ENCODE assay signal across 13 mouse cellular contexts in the genomic region with DNA sequence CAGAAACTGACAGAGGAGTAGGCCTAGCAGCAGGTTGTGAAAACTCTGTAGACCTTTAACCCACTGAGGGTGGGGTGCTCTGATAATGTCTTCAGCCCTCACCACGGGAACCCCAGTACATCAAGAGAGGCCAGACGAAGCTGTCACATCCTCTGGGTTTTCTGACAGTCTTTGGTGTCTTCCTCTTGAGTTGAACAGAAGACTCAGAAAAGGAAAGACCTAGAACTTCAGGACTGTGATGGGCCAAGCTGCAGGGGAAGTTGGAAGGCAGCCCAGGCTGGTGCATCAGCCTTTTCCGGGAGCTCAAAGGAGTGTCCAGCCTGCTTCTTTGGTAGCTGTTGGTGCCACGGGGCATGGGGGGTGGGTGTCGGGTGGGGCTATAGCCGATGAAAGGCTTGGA. TPM values are rescaled to one million over a fixed set of nuclear protein-coding genes. Genes with fewer than 3 reads are reported as not detected.
DNase-seq lines count a peak whose midpoint lies in the region; ATAC-seq and TF ChIP-seq lines count a peak whose summit lies in the region.
"Had no signal": no experiment of that assay in that cellular context is flagged by ENCODE, and none has a peak within 500 bp of the region (broad histone marks: within the 10 kb centered on the region; RNA-seq: fewer than 3 reads in every experiment).

No protein-coding gene starts in this region.

- H3K27ac ChIP-seq in forebrain, embryonic 15.5 days (replicated peaks): no peak overlapping the region
- H3K27ac ChIP-seq in heart, adult 2 months: no peak overlapping the region
- H3K27ac ChIP-seq: lung, embryonic 15.5 days; midbrain, embryonic 15.5 days; neural tube, embryonic 13.5 days had no signal

- H3K27me3 ChIP-seq in forebrain, embryonic 15.5 days: peaks cover 16% of the 10 kb centered on the region; the same call in 1 of the 2 replicates
- no peaks in the 10 kb centered on the region for H3K27me3 ChIP-seq in heart, adult 2 months (ENCODE audit: control insufficient read depth, insufficient read depth, low read length)

- intact Hi-C loops in heart, adult 2 months (cut with DNase I): no loop called here

- no peak overlapping the region for H3K4me3 ChIP-seq in forebrain, embryonic 15.5 days
- no peak overlapping the region for H3K4me3 ChIP-seq in heart, adult 2 months
- H3K4me3 ChIP-seq: lung, embryonic 15.5 days; midbrain, embryonic 15.5 days; neural tube, embryonic 13.5 days had no signal

- no peak for ATAC-seq in cerebellum, adult (ENCODE audit: insufficient number of reproducible peaks, low FRiP score, low TSS enrichment)
- ATAC-seq in common myeloid progenitor, adult 5-6 weeks (replicated peaks; ENCODE audit: low read depth, poor library complexity, severe bottlenecking): peak; percentile 33
- no peak for ATAC-seq in forebrain, embryonic 15.5 days (replicated peaks)
- ATAC-seq: midbrain, embryonic 15.5 days had no signal

- no peak overlapping the region for H3K9ac ChIP-seq in forebrain, embryonic 15.5 days (replicated peaks)
- H3K9ac ChIP-seq in heart, adult 2 months (ENCODE audit: low read depth, low read length): no peak overlapping the region
- H3K9ac ChIP-seq: lung, embryonic 15.5 days; midbrain, embryonic 15.5 days; neural tube, embryonic 13.5 days had no signal

- WGBS in forebrain, embryonic 15.5 days: 81% methylated on average over 6 of the region's 6 CpGs
- WGBS in heart, adult 2 months: 47% methylated on average over 6 of the region's 6 CpGs

- TF ChIP-seq EP300 in heart, adult 2 months (IDR thresholded peaks at IDR 0.05; ENCODE audit: insufficient read depth, low read depth, low read length): no peak

- H3K36me3 ChIP-seq in forebrain, embryonic 15.5 days: no peaks in the 10 kb centered on the region
- no peaks in the 10 kb centered on the region for H3K36me3 ChIP-seq in heart, adult 2 months (ENCODE audit: control insufficient read depth, insufficient read depth, low read length)
- H3K36me3 ChIP-seq: lung, embryonic 15.5 days; midbrain, embryonic 15.5 days; neural tube, embryonic 13.5 days had no signal

- no peak for TF ChIP-seq CTCF in heart, adult 2 months (IDR thresholded peaks at IDR 0.05)

- DNase-seq in cerebellum, adult 18-20 months: peak; percentile 65 to 72
- peak; percentile 44 for DNase-seq in thymus, postnatal 0 days (ENCODE audit: low spot score)
- no peak for DNase-seq in thymus, postnatal 14 days
- no peak for DNase-seq in heart, adult 2 months
- no peak for DNase-seq in c-Kit-positive CD71-positive TER-119-positive erythroid progenitor cells, embryonic 14.5 days (ENCODE audit: low spot score)
- DNase-seq: heart, adult 11 months; kidney, postnatal 14 days had no signal

- no peak overlapping the region for H3K4me2 ChIP-seq in forebrain, embryonic 15.5 days (replicated peaks)
- H3K4me2 ChIP-seq: lung, embryonic 15.5 days; midbrain, embryonic 15.5 days; neural tube, embryonic 13.5 days had no signal

- no peaks in the 10 kb centered on the region for H3K79me2 ChIP-seq in heart, adult 2 months (replicated peaks; ENCODE audit: control insufficient read depth, insufficient read depth, low read length)

- no peaks in the 10 kb centered on the region for H3K4me1 ChIP-seq in forebrain, embryonic 15.5 days
- no peaks in the 10 kb centered on the region for H3K4me1 ChIP-seq in heart, adult 2 months (ENCODE audit: control insufficient read depth, insufficient read depth, low read length)
- H3K4me1 ChIP-seq: midbrain, embryonic 15.5 days had no signal

- no peak for TF ChIP-seq POLR2A in heart, adult 2 months (IDR thresholded peaks at IDR 0.05; ENCODE audit: insufficient read depth, low read depth, low read length)

- H3K9me3 ChIP-seq in forebrain, embryonic 15.5 days: no peaks in the 10 kb centered on the region
- H3K9me3 ChIP-seq: lung, embryonic 15.5 days; midbrain, embryonic 15.5 days; neural tube, embryonic 13.5 days had no signal

RNA-seq across cellular contexts. Expression of gene Dusp5, which starts 6.5 kb away (rescaled TPM):
- polyA plus RNA-seq in thymus, postnatal 0 days (2015; fragmentation: Nextera tagmentation; extraction: Ambion mirVana): 33.2 and 34.4 TPM in 2 replicates
- total RNA-seq in common myeloid progenitor, adult 5-6 weeks (2017): 16.6 and 19.8 TPM in 2 replicates
- polyA plus RNA-seq in forebrain, embryonic 15.5 days (2015; fragmentation: Nextera tagmentation; extraction: Ambion mirVana): 2.9 TPM in 2 replicates
- total RNA-seq in heart, adult 2 months (2021): 1 to 10 TPM; 4.7 to 6.9 TPM
- polyA plus RNA-seq in heart, adult 2 months (2012; rRNA removed): 7.5 and 7.6 TPM in 2 replicates

RNA-seq across cellular contexts. Expression of gene Nutf2-ps1, which starts 53.4 kb away (rescaled TPM):
- 267 and 304 TPM in 2 replicates for polyA plus RNA-seq in thymus, postnatal 0 days (2015; fragmentation: Nextera tagmentation; extraction: Ambion mirVana)
- 193 and 221 TPM in 2 replicates for total RNA-seq in common myeloid progenitor, adult 5-6 weeks (2017)
- polyA plus RNA-seq in forebrain, embryonic 15.5 days (2015; fragmentation: Nextera tagmentation; extraction: Ambion mirVana): 274 TPM in 2 replicates
- 10 to 100 TPM; 65.8 to 74.1 TPM for total RNA-seq in heart, adult 2 months (2021)
- polyA plus RNA-seq in heart, adult 2 months (2012; rRNA removed): 155 and 162 TPM in 2 replicates

Comparison
In these comparisons a context has a peak if more than half of its experiments do, and no peak if none do; other contexts are left out.
1. DNase-seq: peak in cerebellum, adult 18-20 months (2 of 2) and thymus, postnatal 0 days (single experiment); none in thymus, postnatal 14 days (single experiment), heart, adult 2 months (0 of 2) and c-Kit-positive CD71-positive TER-119-positive erythroid progenitor cells, embryonic 14.5 days (single experiment).